Mouse (Mus musculus) T-helper 2 cell (primary cell): Measurements from ENCODE around the gene Efnb1.

Experiments used
- in situ Hi-C: fragments of 300-600 bp; cut with MboI, MseI; formaldehyde crosslinking; loops from one replicate; pipeline ENCODE4 v1.15.1; 2025; ENCODE audit warnings: high pct_unique_total_duplicates

The Efnb1 gene

DNA sequence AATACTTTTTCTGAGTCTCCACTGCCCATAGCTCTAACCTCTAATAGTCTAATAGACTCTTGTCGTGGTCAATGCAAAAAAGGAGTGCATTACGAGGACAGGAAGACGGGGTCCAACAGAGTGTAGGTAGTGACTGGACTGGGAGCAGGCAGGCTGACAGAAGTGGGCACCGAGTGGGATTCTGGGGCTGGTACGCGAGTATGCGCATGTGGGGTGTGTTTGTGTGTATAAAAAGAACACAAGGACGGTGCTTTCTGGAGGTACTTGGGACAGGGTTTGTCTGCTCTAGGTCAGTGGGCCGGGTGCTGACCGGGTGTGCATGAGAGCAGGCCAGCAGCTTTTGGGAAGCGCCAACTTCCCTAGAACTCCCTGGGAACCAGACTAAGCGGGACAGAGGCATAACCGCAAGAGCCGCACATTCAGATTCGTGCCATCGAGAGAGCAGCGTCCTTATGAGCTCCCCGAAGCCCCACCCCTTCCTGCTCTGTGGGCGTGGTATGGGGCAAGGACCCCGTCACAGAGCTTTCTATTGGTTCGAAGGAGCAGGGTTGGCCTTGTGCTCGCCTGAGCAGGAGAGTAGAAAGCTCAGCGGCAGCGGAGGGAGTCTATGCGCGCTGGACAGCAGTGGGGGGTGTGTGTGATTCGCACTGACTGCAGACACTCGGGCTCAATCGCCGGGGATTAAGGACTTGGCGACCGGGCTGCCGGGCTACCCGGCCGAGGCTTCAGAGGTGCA, at the start of gene Efnb1:
TSS of gene Efnb1 (plus strand) at position 608 of the 736 bp plus-strand sequence.
- in situ Hi-C loops: no loop called here

- in situ Hi-C loops: no loop called here
Measured at GRCm38 (mm10) chrX:99092704-99093103, 43.2 kb upstream of the Efnb1 start.

GRCm38 (mm10) chrX:99111088-99111724, 24.7 kb upstream of the Efnb1 start:
- in situ Hi-C loops: loop anchor here (5.0 kb wide), 1 partner anchor 34 kb away; no protein-coding TSS in a partner anchor

- in situ Hi-C loops: no loop called here
Measured at GRCm38 (mm10) chrX:99119510-99119909, 16.4 kb upstream of the Efnb1 start.

DNA sequence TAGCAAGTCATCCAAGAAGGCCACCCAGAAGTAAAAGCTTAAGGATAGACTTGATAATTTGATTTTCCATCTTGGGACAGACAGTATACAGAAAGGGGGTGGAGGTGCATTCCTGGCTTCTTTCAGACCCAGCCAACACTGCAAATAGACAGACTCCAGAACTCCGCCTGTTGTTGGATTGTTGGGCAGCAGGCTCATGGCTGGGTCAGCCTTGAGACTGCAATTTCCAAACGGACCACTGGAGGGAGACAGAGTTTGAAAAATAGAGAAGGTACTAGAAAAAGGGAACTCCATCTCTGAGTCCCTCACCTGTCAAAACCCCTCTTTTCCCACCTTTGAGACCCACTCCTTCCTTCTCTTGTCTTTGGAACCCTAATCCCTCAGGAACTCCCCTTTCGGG, 5.9 kb upstream of the Efnb1 start:
- in situ Hi-C loops: loop anchor here (5.0 kb wide), 2 partner anchors 392 to 517 kb away; no protein-coding TSS in a partner anchor

DNA sequence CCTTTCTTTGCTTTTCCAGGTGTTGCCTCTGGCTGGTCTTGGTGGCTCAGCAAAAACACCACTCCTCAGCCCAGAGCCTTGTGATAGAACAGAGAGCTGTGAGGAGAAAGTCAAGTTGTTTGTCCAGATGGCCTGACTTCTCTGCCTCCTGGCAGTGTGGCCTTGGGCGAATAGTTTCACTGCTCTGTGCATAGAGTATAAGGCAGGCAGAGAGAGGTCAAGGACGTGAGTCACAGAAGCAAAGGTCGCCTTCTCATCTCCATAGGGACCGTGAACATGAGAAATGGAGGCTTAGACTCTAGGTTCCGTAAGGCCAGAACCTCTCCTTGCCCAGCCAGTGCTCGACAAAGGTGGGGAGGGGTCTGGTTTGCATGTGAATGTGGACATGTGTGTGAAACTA, 3.4 kb upstream of the Efnb1 start:
- in situ Hi-C loops: loop anchor here (5.0 kb wide), 2 partner anchors 390 to 515 kb away; no protein-coding TSS in a partner anchor

DNA sequence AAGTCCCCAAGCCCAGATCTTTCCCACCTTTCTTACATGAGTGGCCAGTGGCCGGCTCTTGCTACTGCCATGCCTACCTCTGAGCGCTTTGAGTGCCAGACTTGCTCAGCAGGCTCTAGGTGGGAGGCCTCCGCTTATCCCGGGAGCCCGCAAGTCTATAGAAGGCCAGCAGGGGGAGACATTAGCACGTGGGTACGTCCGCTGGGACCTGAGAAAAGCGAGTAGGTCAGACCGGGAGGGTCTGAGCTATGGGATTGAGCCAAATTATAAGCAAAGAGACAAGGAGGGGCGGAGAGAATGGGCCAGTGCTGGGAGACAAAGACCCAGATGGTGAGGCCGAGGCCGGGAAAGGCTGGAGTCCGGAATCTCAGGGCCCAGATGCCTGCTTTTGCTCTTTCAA, 1.0 kb upstream of the Efnb1 start:
- in situ Hi-C loops: loop anchor here (5.0 kb wide), 2 partner anchors 387 to 512 kb away; no protein-coding TSS in a partner anchor

DNA sequence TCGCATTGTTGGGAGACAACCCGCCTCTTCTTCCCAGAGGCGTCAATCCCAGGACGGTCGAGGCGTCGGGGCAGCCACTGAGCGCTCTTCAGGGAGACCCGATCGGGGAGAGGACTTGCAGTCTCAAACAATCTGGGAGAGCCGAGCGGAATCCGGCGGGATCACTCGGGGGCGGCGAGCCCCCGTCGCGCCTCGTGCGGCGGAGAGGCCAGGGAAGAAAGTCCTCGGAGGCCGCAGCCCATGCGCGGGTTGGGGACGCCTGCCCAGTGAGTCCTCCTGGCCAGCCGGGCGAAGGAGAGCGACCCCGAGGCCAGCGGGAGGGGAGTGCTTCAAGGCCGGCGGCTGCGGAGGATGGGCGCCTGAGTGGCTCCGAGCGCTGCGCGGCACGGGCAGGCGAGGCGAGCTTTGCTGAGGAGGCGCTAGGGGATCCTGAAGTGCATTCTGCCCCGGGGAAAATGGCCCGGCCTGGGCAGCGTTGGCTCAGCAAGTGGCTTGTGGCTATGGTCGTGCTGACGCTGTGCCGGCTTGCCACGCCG, 569 bp downstream of the Efnb1 start:
- in situ Hi-C loops: no loop called here

DNA sequence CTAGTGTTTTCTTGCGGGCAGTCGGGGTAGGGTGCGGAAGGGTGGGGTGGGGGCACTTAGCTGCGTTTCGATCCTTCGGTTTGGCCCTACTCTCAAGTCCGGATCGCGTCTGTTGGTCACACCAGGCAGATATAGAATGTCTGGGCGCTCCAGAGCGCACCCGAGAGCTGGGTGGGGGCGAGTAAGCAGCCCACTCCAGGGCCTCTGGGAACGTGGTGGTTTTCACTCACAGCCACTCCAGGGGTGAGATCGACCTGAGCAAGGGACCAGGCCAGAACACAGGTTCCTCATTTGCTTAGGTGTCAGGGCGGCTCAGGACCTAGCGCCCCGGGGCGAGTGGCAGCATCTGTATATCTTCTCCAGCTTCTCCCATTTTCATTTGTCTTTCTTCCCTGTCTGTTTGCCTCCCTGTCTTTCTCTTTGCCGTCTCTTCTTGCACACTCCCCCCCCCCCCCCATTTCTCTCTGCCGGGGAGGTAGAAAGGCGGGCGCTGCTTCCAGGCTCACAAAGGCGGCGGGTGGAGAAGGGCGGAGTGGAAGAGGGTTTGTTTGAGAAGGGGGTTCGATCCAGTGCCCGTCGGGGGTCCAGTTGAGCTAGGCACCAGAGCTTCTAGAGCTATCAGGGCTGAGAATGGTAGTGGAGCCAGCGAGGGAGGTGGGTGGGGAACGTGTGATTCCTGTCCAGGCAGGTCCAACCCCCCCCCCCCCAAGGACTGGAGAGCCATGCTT, 1.4 kb downstream of the Efnb1 start:
- in situ Hi-C loops: no loop called here

DNA sequence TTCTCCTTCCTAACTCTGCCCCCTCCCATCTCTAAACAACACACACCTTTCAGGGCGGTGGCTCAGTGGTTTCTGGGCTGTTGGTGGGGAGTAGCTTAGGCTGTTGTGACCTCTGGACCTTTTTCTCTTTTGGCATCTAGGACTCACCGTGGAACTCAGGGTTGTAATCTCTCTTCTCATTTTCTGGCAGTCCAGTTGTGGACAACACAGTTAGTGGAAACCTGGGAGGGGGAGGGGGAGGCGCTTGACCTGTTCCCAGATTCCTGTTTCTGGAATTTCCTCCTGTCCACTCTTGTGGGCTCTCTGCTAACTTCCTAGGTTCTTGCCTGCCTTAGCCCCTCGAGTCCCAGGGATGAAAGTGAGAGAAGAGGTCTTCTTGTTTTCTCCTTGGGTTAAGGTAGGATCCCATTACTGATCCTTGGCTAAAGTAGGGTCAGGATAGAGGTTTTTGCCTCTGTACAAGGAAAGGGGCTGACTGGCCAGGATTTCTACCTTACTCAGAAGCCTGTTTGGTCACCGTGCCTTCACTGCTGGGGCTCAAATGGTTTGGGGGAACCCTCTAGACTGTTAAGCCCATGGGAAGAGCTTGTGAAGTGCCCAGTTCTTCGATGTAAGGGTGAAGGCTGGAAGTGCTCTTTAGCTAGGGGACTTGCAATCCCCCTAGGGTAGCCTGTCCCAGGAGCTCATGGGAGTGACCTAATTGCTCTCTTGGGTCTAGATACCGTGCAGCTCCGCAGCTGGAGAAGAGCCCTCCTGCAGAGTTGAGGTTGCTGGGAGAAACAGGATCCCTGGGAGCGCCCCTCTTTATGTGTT, 2.2 kb downstream of the Efnb1 start:
- in situ Hi-C loops: no loop called here

GRCm38 (mm10) chrX:99141079-99141478, 5.1 kb downstream of the Efnb1 start:
- in situ Hi-C loops: no loop called here

DNA sequence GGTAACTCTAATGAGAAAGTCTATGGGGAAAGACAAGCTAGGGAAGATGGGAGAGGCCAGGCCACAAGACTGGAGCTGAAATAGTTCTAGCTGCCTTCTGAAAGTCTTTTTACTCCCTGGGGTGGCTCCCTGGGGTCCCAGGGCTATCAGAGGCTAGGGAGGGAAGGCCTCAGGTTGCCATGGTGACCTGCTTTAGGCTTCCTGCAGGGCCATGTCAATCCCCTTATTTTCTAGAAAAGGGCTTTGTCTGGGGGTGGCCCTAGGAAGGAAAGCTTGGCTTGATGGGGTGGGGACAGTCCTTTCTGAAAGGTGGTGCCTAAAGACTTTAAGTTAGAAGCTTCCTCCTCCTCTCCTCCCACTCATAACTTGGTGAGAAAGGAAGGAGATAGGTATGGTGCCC, 6.0 kb downstream of the Efnb1 start:
- in situ Hi-C loops: no loop called here

DNA sequence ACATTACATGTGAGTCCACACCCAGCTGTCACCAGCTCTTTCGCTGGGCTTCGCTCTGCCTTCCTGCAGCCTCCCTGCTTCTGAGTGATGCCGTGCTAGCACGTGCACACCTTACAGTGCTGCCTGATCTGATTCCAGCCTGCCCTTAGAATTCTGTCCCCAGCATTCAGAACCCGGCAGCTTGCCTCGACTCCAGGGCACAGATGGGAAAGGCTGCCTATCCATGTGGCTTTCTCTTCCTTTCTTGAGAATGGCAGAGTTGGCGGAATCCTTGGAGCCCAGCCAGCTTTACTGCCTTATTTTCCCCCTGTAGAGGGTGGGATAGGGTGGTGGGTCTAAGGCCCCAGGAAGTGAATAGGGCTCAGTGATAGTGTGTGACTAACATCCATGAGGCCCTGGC, 9.6 kb downstream of the Efnb1 start:
- in situ Hi-C loops: no loop called here

DNA sequence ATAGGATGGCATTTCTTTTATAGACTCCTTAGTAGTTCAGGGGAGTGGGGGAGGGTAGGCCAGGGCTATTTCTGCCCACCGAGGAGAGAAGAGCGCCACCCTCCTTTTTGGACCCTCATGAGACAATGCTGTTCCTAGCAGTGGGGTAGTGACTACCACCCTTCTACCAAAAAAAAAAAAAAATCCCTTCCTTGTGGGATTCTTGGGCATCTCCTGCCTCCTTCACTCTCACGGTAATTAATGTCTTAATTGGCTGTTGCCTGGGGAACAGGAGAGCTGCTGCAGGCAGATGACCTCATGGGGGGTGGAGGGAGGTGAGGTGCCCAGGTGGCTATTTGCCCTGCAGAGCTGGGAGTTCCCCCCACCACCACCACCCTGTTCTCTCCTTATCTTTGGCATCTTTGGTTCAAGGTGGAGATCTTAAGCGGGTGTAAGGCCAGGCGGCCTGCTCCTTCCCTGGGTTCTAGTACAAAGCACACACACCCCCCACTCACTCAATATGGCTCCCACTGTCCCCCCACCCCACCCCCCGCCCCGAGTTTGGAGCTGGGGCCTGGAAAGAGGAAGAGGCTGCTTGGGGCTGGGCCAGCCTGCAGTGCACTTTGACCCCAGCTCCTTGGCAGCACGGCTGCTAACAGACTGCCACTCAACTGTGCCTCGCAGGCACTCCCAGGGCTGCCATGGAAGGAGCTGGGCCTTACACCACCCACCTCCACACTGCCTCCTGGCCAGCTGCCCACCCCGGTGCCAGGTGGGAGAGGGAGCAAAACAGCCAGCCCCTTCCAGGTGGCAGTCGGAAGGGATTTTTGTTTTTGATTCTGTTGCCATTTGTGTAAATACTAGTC, 12.4 kb downstream of the Efnb1 start:
- in situ Hi-C loops: no loop called here

DNA sequence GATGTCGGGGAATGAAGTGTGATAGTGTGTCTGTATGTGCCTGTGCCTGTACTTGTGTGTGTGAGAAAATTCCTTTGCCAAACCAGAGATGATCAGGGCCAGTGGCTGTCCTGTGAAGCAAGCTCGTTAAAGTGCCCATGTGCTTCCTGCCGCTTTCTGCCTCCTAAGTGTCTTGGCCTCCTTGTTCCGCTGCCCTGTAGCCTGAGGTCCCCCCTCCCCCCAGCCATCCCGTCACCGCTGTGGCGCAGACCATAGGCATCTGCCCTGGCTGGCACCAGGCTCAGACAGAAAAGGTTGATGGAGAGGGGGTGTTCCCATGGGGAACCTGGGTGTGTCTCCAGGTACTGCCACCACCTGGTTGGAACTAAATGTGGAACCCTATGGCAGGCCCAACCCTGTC, 13.1 kb downstream of the Efnb1 start:
- in situ Hi-C loops: no loop called here

DNA sequence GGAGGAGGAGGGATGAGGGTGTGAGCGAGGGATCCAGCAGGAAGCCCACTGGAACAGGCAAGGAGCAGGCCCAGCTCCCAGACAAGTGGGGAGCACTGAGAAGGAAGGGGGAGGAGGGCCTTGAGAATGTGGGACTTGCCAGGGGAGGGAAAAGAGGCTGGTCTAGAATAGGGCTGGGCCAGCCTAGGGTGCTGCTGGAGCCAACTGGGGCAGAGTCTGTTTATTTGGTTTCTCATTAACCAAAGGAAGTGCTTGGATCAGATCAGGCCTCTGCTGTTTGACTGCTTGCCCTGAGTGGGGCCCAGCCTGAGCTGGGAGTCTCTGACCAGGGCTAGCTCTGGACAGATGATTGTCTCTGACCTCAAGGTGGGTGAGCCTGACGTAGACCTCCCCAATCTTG, 14.0 kb downstream of the Efnb1 start:
- in situ Hi-C loops: loop anchor here (10.0 kb wide), 1 partner anchor 345 kb away; no protein-coding TSS in a partner anchor

- in situ Hi-C loops: loop anchor here (10.0 kb wide), 1 partner anchor 344 kb away; no protein-coding TSS in a partner anchor
Measured at GRCm38 (mm10) chrX:99150712-99151111, 14.8 kb downstream of the Efnb1 start.

DNA sequence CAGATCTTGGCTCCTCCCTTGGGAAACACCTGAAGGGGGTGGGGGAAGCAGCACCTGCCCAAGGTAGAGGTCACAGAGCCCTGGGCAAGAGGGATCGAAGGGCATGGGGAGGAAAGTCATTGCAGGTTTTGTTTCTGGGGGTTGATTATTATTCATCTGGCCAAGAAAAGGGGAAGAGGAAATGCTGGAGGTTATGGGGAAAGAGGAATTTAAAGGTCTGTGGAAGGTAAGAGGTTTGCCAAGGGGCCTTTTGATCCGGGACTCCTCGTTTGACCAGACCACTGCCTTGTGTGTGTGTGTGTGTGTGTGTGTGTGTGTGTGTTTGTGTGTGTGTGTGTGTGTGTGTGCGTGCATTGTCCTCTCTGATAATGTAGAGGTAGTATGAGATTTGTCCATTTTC, 15.5 kb downstream of the Efnb1 start:
- in situ Hi-C loops: loop anchor here (10.0 kb wide), 1 partner anchor 343 kb away; no protein-coding TSS in a partner anchor

GRCm38 (mm10) chrX:99152141-99152540, 16.2 kb downstream of the Efnb1 start:
- in situ Hi-C loops: loop anchor here (10.0 kb wide), 1 partner anchor 343 kb away; no protein-coding TSS in a partner anchor
